Mouse (Mus musculus): ENCODE measurements around the gene Dot1l. TPM values are rescaled to one million over a fixed set of nuclear protein-coding genes. Genes with fewer than 3 reads are reported as not detected.
"Not testable (repeated sequence)": the region's sequence is repeated elsewhere in the genome, so short reads cannot be mapped to it uniquely, and the experiment has no call there.

The Dot1l gene
- polyA plus RNA-seq, 1 experiment from 2014 or later, result 25.6 TPM

GRCm38 (mm10) chr10:80826151-80827062, 71.4 kb downstream of the Dot1l start, which contains the start of gene Oaz1:
Gene Oaz1 (plus strand): TSS chr10:80826656.
- Histone ChIP-seq H3K27ac (peak within 1 kb of the TSS; percentile 97), H3K4me1 (peaks cover 36% of the 10 kb centered on the region), H3K9me3 (no peaks in the 10 kb centered on the region), H3K36me3 (peaks cover 29% of the 10 kb centered on the region), H3K4me3 (peak within 1 kb of the TSS; percentile 85), H3K27me3 (ENCODE audit: insufficient read depth, poor library complexity, severe bottlenecking) (no peaks in the 10 kb centered on the region)
- under 1% methylated on average over 78 of the region's 82 CpGs for WGBS
- DNase-seq (ENCODE audit: low spot score), result peak; percentile 100

GRCm38 (mm10) chr10:80827063-80827869, 72.3 kb downstream of the Dot1l start:
- peaks cover 44% of the 10 kb centered on the region for H3K4me1 ChIP-seq
- peaks cover 29% of the 10 kb centered on the region for H3K36me3 ChIP-seq
- no peak for DNase-seq (ENCODE audit: low spot score)
- H3K4me3 ChIP-seq, result peak overlapping the region; percentile 85
- no peaks in the 10 kb centered on the region for H3K9me3 ChIP-seq
- peak overlapping the region; percentile 97 for H3K27ac ChIP-seq
- peaks cover 2% of the 10 kb centered on the region; the same call in 1 of the 2 replicates for H3K27me3 ChIP-seq (ENCODE audit: insufficient read depth, poor library complexity, severe bottlenecking)
- WGBS, result 7% methylated on average over 29 of the region's 29 CpGs

- DNase-seq (ENCODE audit: low spot score), result no peak
- whole genome bisulfite sequencing, result 89% methylated on average over 10 of the region's 10 CpGs
- peaks cover 51% of the 10 kb centered on the region for H3K4me1 ChIP-seq
- H3K36me3 ChIP-seq, result peaks cover 29% of the 10 kb centered on the region
- H3K27ac ChIP-seq, result no peak overlapping the region
- peaks cover 8% of the 10 kb centered on the region for H3K27me3 ChIP-seq (ENCODE audit: insufficient read depth, poor library complexity, severe bottlenecking)
- peak overlapping the region; percentile 85 for H3K4me3 ChIP-seq
- no peaks in the 10 kb centered on the region for H3K9me3 ChIP-seq
Measured at GRCm38 (mm10) chr10:80827870-80828420, 72.9 kb downstream of the Dot1l start.

GRCm38 (mm10) chr10:80828587-80828986, 73.6 kb downstream of the Dot1l start:
- Histone ChIP-seq H3K27me3 (ENCODE audit: insufficient read depth, poor library complexity, severe bottlenecking) (peaks cover 14% of the 10 kb centered on the region), H3K4me3 (peak overlapping the region; percentile 85; the same call in 1 of the 2 replicates), H3K36me3 (peaks cover 29% of the 10 kb centered on the region), H3K4me1 (peaks cover 57% of the 10 kb centered on the region)
- H3K27ac ChIP-seq; H3K9me3 ChIP-seq; DNase-seq (ENCODE audit: low spot score): not testable (repeated sequence)
- 88% methylated on average over 9 of the region's 9 CpGs for WGBS

- no peaks in the 10 kb centered on the region for H3K9me3 ChIP-seq
- H3K27ac ChIP-seq, result no peak overlapping the region
- H3K27me3 ChIP-seq (ENCODE audit: insufficient read depth, poor library complexity, severe bottlenecking), result peaks cover 24% of the 10 kb centered on the region
- WGBS, result 47% methylated on average over 1 of the region's 1 CpGs
- H3K4me1 ChIP-seq, result peaks cover 64% of the 10 kb centered on the region
- peaks cover 29% of the 10 kb centered on the region for H3K36me3 ChIP-seq
- no peak for DNase-seq (ENCODE audit: low spot score)
- H3K4me3 ChIP-seq, result peak overlapping the region; percentile 3; the same call in 1 of the 2 replicates
Measured at GRCm38 (mm10) chr10:80829359-80830278, 74.6 kb downstream of the Dot1l start.

GRCm38 (mm10) chr10:80831136-80831535, 76.1 kb downstream of the Dot1l start:
- Histone ChIP-seq H3K27me3 (ENCODE audit: insufficient read depth, poor library complexity, severe bottlenecking) (peaks cover 40% of the 10 kb centered on the region), H3K4me3 (peak overlapping the region; percentile 20; the same call in 1 of the 2 replicates), H3K36me3 (peaks cover 29% of the 10 kb centered on the region), H3K9me3 (no peaks in the 10 kb centered on the region), H3K4me1 (peaks cover 77% of the 10 kb centered on the region), H3K27ac (no peak overlapping the region)
- DNase-seq (ENCODE audit: low spot score), result peak; percentile 91
- WGBS, result 3% methylated on average over 9 of the region's 9 CpGs

- WGBS, result 65% methylated on average over 7 of the region's 7 CpGs
- no peak overlapping the region for H3K27ac ChIP-seq
- DNase-seq (ENCODE audit: low spot score), result no peak
- no peaks in the 10 kb centered on the region for H3K9me3 ChIP-seq
- H3K36me3 ChIP-seq, result peaks cover 28% of the 10 kb centered on the region
- peaks cover 86% of the 10 kb centered on the region for H3K4me1 ChIP-seq
- no peak overlapping the region for H3K4me3 ChIP-seq
- peaks cover 54% of the 10 kb centered on the region for H3K27me3 ChIP-seq (ENCODE audit: insufficient read depth, poor library complexity, severe bottlenecking)
Measured at GRCm38 (mm10) chr10:80832818-80833217, 77.8 kb downstream of the Dot1l start.

GRCm38 (mm10) chr10:80835617-80836016, 80.6 kb downstream of the Dot1l start:
- peak overlapping the region; percentile 38 for H3K4me3 ChIP-seq
- WGBS, result 47% methylated on average over 30 of the region's 30 CpGs
- H3K9me3 ChIP-seq, result no peaks in the 10 kb centered on the region
- peaks cover 57% of the 10 kb centered on the region for H3K27me3 ChIP-seq (ENCODE audit: insufficient read depth, poor library complexity, severe bottlenecking)
- 0 out of 2 replicates have a peak, but pooled peaks cover 2% of the 10 kb centered on the region for H3K36me3 ChIP-seq
- H3K4me1 ChIP-seq, result peaks cover 70% of the 10 kb centered on the region
- DNase-seq (ENCODE audit: low spot score), result no peak
- H3K27ac ChIP-seq, result peak overlapping the region; percentile 52; the same call in 1 of the 2 replicates

- Histone ChIP-seq H3K4me3 (peak overlapping the region; percentile 13), H3K36me3 (no peaks in the 10 kb centered on the region), H3K9me3 (no peaks in the 10 kb centered on the region), H3K27ac (peak overlapping the region; percentile 68; the same call in 1 of the 2 replicates), H3K4me1 (peaks cover 57% of the 10 kb centered on the region), H3K27me3 (ENCODE audit: insufficient read depth, poor library complexity, severe bottlenecking) (peaks cover 71% of the 10 kb centered on the region)
- 38% methylated on average over 7 of the region's 7 CpGs for WGBS
- no peak for DNase-seq (ENCODE audit: low spot score)
Measured at GRCm38 (mm10) chr10:80836949-80837379, 82.0 kb downstream of the Dot1l start.

- Histone ChIP-seq H3K4me1 (peaks cover 48% of the 10 kb centered on the region), H3K9me3 (no peaks in the 10 kb centered on the region), H3K27ac (peak overlapping the region; percentile 68), H3K36me3 (no peaks in the 10 kb centered on the region), H3K27me3 (ENCODE audit: insufficient read depth, poor library complexity, severe bottlenecking) (peaks cover 73% of the 10 kb centered on the region), H3K4me3 (peak overlapping the region; percentile 13; the same call in 1 of the 2 replicates)
- WGBS, result 18% methylated on average over 2 of the region's 2 CpGs
- DNase-seq (ENCODE audit: low spot score), result no peak
Measured at GRCm38 (mm10) chr10:80837827-80838226, 82.8 kb downstream of the Dot1l start.

GRCm38 (mm10) chr10:80838346-80838912, 83.4 kb downstream of the Dot1l start:
- no peaks in the 10 kb centered on the region for H3K9me3 ChIP-seq
- H3K4me3 ChIP-seq, result 0 out of 2 replicates have a peak overlapping the region, but pooled peaks have one; percentile 13
- H3K36me3 ChIP-seq, result no peaks in the 10 kb centered on the region
- peak overlapping the region; percentile 68; the same call in 1 of the 2 replicates for H3K27ac ChIP-seq
- 57% methylated on average over 2 of the region's 2 CpGs for WGBS
- no peak for DNase-seq (ENCODE audit: low spot score)
- H3K4me1 ChIP-seq, result peaks cover 45% of the 10 kb centered on the region
- H3K27me3 ChIP-seq (ENCODE audit: insufficient read depth, poor library complexity, severe bottlenecking), result peaks cover 73% of the 10 kb centered on the region
